Mouse (Mus musculus) lung, postnatal 0 days (tissue): ENCODE data around the gene Olfr1510. TPM values are rescaled to one million over a fixed set of nuclear protein-coding genes. Genes with fewer than 3 reads are reported as not detected.
"Not testable (repeated sequence)": the region's sequence is repeated elsewhere in the genome, so short reads cannot be mapped to it uniquely, and the experiment has no call there.

Experiments
- ATAC-seq: fragments of 200-750 bp; cut with Nextera tagmentation; 2 replicates; pipeline ENCODE4 v1.8.0; 2017; ENCODE audit warnings: moderate library complexity
- DNase-seq: peaks from one replicate; pipeline ENCODE4 v3.0.0-alpha.2; 2016; ENCODE audit warnings: low spot score
- H3K27ac ChIP-seq: fragments of 300-500 bp; sonication (generic); 2 replicates; pipeline ENCODE4 v1.5.1; 2014; ENCODE audit warnings: antibody characterized with exemption, mild to moderate bottlenecking, low read length, mixed read lengths
- H3K27me3 ChIP-seq: fragments of 300-500 bp; sonication (generic); replicated peaks from 2 replicates; pipeline ENCODE4 v1.6.1; 2014; ENCODE audit warnings: low read length, mixed read lengths; ENCODE audit not compliant: insufficient read depth
- H3K36me3 ChIP-seq: fragments of 300-500 bp; sonication (generic); 2 replicates; pipeline ENCODE4 v1.6.1; 2014; ENCODE audit warnings: low read length, mixed read lengths; ENCODE audit not compliant: insufficient read depth
- H3K4me1 ChIP-seq: fragments of 300-500 bp; sonication (generic); 2 replicates; pipeline ENCODE4 v1.6.1; 2014; ENCODE audit warnings: antibody characterized with exemption, low read depth, low read length, mixed read lengths; ENCODE audit not compliant: insufficient read depth
- H3K4me2 ChIP-seq: fragments of 300-500 bp; sonication (generic); replicated peaks from 2 replicates; pipeline ENCODE4 v1.6.1; 2014; ENCODE audit warnings: low read depth, mild to moderate bottlenecking, low read length, moderate library complexity, mixed read lengths
- H3K4me3 ChIP-seq: fragments of 300-500 bp; sonication (generic); 2 replicates; pipeline ENCODE4 v1.5.1; 2014; ENCODE audit warnings: low read depth, low read length
- H3K9ac ChIP-seq: fragments of 300-500 bp; sonication (generic); replicated peaks from 2 replicates; pipeline ENCODE4 v1.6.1; 2014; ENCODE audit warnings: low read depth, mild to moderate bottlenecking
- H3K9me3 ChIP-seq: fragments of 300-500 bp; sonication (generic); 2 replicates; pipeline ENCODE4 v1.6.1; 2016; ENCODE audit warnings: low read length, mixed read lengths
- CTCF ChIP-seq: IDR thresholded peaks from 2 replicates; pipeline ENCODE4 v1.5.1; 2016; ENCODE audit warnings: antibody characterized with exemption, mild to moderate bottlenecking
- EP300 ChIP-seq: IDR thresholded peaks from 2 replicates; pipeline ENCODE4 v1.6.1; 2016; ENCODE audit warnings: antibody characterized with exemption, mild to moderate bottlenecking, control low read depth
- WGBS: fragments of 180-500 bp; shearing (Covaris S2); extraction: QIAGEN DNeasy Blood & Tissue Kit; methylation state at CpG from one replicate; pipeline ENCODE4 v1.1.7; 2014; 5-methylcytosine and 5-hydroxymethylcytosine counted together
- polyA plus RNA-seq: library from polyadenylated mRNA; unstranded; fragments of >200 nt; fragmentation: Nextera tagmentation; extraction: Ambion mirVana; gene quantifications from 2 replicates; pipeline ENCODE4 v1.2.1, GENCODE M21; 2015

Gene Olfr1510
- polyA plus RNA-seq, 1 experiment from 2014 or later, result not detected

DNA sequence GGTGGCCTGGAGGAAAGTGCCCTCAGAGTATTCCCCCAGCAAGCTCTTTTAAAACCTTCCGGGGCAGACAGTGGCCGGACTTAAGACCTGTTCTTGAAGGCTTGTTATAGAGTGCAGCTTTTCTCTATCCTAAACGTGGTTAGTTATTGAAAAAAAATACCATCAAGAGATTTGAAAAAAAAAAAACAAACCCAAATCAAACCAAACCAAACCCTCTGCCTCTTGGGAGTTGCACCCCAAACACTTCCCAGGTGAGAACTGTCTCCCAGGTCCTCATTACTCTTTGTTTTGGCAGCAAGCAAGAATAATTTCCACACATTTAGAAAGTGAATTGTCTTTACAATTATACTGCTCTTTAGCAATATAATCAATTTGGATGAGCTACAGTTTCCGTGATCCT, 16.9 kb downstream of the Olfr1510 start, which contains the start of gene Olfr1511:
Olfr1511 (minus strand) TSS at position 101 of the 400 bp plus-strand sequence.
- TF ChIP-seq CTCF, result no peak
- TF ChIP-seq EP300, result no peak

DNA sequence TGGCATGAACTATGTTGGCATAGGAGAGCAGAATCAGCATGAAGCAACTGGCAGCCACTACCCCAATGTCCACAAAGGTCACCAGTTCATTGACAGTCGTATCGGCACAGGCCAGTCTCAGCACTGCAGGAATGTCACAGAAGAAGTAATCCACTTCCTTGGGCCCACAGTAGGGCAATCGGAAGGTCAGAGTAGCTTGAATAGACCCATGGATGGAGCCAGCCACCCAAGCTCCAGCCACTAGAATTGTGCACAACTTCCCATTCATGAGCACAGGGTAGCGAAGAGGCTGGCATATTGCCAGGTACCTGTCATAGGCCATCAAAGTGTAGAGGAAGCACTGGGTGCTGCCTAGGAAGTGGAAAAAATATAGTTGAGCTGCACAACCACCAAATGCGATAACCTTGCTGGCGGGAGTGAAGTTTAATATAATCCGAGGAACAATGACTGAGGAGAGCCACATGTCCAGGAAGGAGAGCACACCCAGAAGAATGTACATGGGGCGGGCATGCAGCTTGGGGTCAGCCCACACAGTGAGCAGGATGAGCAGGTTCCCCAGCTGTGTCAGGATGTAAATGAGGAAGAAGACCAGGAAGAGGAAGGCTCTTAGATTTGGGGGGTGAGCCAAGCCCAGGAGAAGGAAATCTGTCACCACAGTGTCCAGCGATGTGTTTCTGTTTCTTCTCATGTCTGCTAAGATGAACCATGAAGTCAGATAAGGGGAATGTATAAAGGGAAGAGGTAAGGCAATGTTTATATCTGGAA, 23.9 kb downstream of the Olfr1510 start:
- not testable (repeated sequence) for DNase-seq, H3K4me1 ChIP-seq, H3K36me3 ChIP-seq, H3K4me3 ChIP-seq, H3K27ac ChIP-seq, H3K27me3 ChIP-seq, H3K9me3 ChIP-seq, H3K4me2 ChIP-seq, H3K9ac ChIP-seq
- peak; percentile 21; the same call in 1 of the 2 replicates for ATAC-seq
- WGBS, result 69% methylated on average over 9 of the region's 9 CpGs

More for the DNA sequence above, 16.9 kb downstream of the Olfr1510 start, which contains the start of gene Olfr1511:
- no peaks in the 10 kb centered on the region for H3K36me3 ChIP-seq
- no peak for ATAC-seq
- H3K4me2 ChIP-seq, result no peak within 1 kb of the TSS
- H3K27ac ChIP-seq, result no peak within 1 kb of the TSS
- DNase-seq, result no peak
- H3K4me3 ChIP-seq, result no peak within 1 kb of the TSS
- H3K9ac ChIP-seq, result no peak within 1 kb of the TSS
- H3K4me1 ChIP-seq, result no peaks in the 10 kb centered on the region
- no peaks in the 10 kb centered on the region for H3K9me3 ChIP-seq
- no peaks in the 10 kb centered on the region for H3K27me3 ChIP-seq
- WGBS, result 72% methylated on average over 4 of the region's 4 CpGs

DNA sequence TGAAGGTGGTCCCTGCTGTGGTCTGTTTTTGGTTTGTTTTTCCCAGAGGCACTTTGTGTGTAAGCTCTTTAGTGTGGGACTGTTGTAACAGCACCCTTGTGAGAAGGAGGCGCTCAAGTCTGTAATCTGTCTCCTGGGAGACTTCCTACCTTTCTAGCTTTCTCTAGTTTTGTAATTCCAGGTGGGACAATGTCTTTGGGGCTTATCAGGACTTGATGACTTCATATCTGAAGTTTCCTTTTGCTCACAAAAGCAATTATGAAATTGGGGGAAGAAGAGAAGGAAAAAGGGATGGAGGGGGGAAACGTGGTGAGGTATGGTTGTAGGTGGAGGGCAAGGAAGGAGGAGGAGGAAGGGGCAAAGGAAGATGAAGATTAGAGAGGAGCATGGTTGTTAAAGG, 35.1 kb downstream of the Olfr1510 start, which contains the start of gene Olfr1512:
Olfr1512 (minus strand) TSS at position 101 of the 400 bp plus-strand sequence.
- Histone ChIP-seq H3K4me2 (no peak within 1 kb of the TSS), H3K4me1 (no peaks in the 10 kb centered on the region), H3K27me3 (no peaks in the 10 kb centered on the region), H3K27ac (no peak within 1 kb of the TSS), H3K4me3 (no peak within 1 kb of the TSS), H3K36me3 (no peaks in the 10 kb centered on the region), H3K9me3 (no peaks in the 10 kb centered on the region), H3K9ac (no peak within 1 kb of the TSS)
- 64% methylated on average over 2 of the region's 2 CpGs for WGBS
- ATAC-seq (no peak), DNase-seq (no peak)
- TF ChIP-seq CTCF (no peak), EP300 (no peak)

DNA sequence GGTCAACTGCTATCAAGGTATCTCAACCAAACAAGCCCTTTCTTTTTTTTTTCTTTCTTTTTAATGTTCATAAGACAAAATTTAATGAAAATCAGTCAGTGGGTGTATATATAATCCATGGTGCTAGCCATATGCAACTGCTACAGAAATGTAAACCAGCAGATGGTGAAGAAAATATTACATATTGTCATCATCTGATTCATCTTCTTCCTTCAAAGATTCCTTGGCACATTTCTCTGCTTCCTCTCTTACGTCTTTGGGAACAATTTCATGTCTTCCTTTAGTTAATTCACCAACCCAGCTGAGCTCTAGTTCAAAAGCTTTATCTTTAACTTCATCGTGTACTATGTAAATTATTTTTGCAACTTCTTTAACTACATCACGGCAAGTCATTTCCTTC, 45.4 kb downstream of the Olfr1510 start:
- no peaks in the 10 kb centered on the region for H3K36me3 ChIP-seq
- TF ChIP-seq EP300 (no peak), CTCF (no peak)
- no peaks in the 10 kb centered on the region for H3K27me3 ChIP-seq
- no peak overlapping the region for H3K27ac ChIP-seq
- no peaks in the 10 kb centered on the region for H3K4me1 ChIP-seq
- H3K9ac ChIP-seq, result no peak overlapping the region
- 78% methylated on average over 3 of the region's 3 CpGs for WGBS
- no peak overlapping the region for H3K4me2 ChIP-seq
- ATAC-seq, result no peak
- H3K4me3 ChIP-seq, result no peak overlapping the region
- DNase-seq, result no peak
- no peaks in the 10 kb centered on the region for H3K9me3 ChIP-seq

Other genes starting within 250 kb of the Olfr1510 start
- gene Supt16, start 217.0 kb downstream of the Olfr1510 start, polyA plus RNA-seq, result 20.9 and 21.3 TPM in 2 replicates
- 17.6 and 19.2 TPM in 2 replicates for gene Chd8, start 156.6 kb downstream of the Olfr1510 start, polyA plus RNA-seq
- 22.7 and 23.7 TPM in 2 replicates for gene Tox4, start 135.2 kb downstream of the Olfr1510 start, polyA plus RNA-seq
- 11.9 and 14.3 TPM in 2 replicates for gene Rab2b, start 134.8 kb downstream of the Olfr1510 start, polyA plus RNA-seq
- 19.6 and 19.9 TPM in 2 replicates for gene Mettl3, start 109.2 kb downstream of the Olfr1510 start, polyA plus RNA-seq
- gene Sall2, start 85.6 kb downstream of the Olfr1510 start, polyA plus RNA-seq, result 3.8 and 4.1 TPM in 2 replicates
- gene Olfr1513, start 58.0 kb downstream of the Olfr1510 start, polyA plus RNA-seq, result not detected in 2 replicates
- not detected in 2 replicates for gene Olfr1512, start 35.2 kb downstream of the Olfr1510 start, polyA plus RNA-seq
- gene Olfr1511, start 17.0 kb downstream of the Olfr1510 start, polyA plus RNA-seq, result not detected in 2 replicates
- gene Olfr1509, start 28.6 kb upstream of the Olfr1510 start, polyA plus RNA-seq, result not detected in 2 replicates
- gene Olfr1508, start 53.1 kb upstream of the Olfr1510 start, polyA plus RNA-seq, result not detected in 2 replicates
- not detected in 2 replicates for gene Olfr1507, start 81.4 kb upstream of the Olfr1510 start, polyA plus RNA-seq